Mouse (Mus musculus) C2C12 (cell line): ENCODE measurements around the gene Kin.

ENCODE experiments used
- CEBPB ChIP-seq: IDR thresholded peaks from one replicate; pipeline ENCODE4 v1.6.1; 2011; ENCODE audit warnings: low read depth, mild to moderate bottlenecking, control low read depth, moderate library complexity
- CTCF ChIP-seq: IDR thresholded peaks from one replicate; pipeline ENCODE4 v1.5.1; 2011; ENCODE audit not compliant: control insufficient read depth, insufficient read depth, insufficient read length
- FOSL1 ChIP-seq: IDR thresholded peaks from one replicate; pipeline ENCODE4 v1.8.0; 2011; ENCODE audit warnings: mild to moderate bottlenecking, low read length; ENCODE audit not compliant: poor library complexity, insufficient read depth, severe bottlenecking
- MAX ChIP-seq: IDR thresholded peaks from one replicate; pipeline ENCODE4 v1.6.1; 2011; ENCODE audit warnings: mild to moderate bottlenecking, control low read depth
- MYOD1 ChIP-seq: IDR thresholded peaks from one replicate; pipeline ENCODE4 v1.6.1; 2011; ENCODE audit warnings: low read depth; ENCODE audit not compliant: control insufficient read depth, insufficient read length
- MYOG ChIP-seq: IDR thresholded peaks from one replicate; pipeline ENCODE4 v1.6.1; 2011; ENCODE audit not compliant: control insufficient read depth, insufficient read length; ENCODE audit errors: extremely low read depth
- USF1 ChIP-seq: IDR thresholded peaks from one replicate; pipeline ENCODE4 v1.6.1; 2011; ENCODE audit warnings: low read depth, mild to moderate bottlenecking, control low read depth, moderate library complexity

- TF ChIP-seq MAX: no peak
- no peak for TF ChIP-seq MYOD1
- TF ChIP-seq CTCF: no peak
- no peak for TF ChIP-seq USF1
- TF ChIP-seq FOSL1: no peak
- TF ChIP-seq CEBPB: no peak
- TF ChIP-seq MYOG: no peak
These were observed 45.7 kb downstream of the Kin start for GRCm38 (mm10) chr2:10126122-10126521.
